Mouse (Mus musculus) testis, postnatal 14 days (tissue): ENCODE measurements around the gene Tnfrsf14.

Source experiments
- DNase-seq: peaks from one replicate; pipeline ENCODE4 v3.0.0; 2021; ENCODE audit warnings: low spot score

Tnfrsf14 gene

GRCm38 (mm10) chr4:154914707-154915106 lies 13.7 kb downstream of the Tnfrsf14 start:
- no peak for DNase-seq

GRCm38 (mm10) chr4:154914252-154914651 lies 14.1 kb downstream of the Tnfrsf14 start:
- DNase-seq = no peak

DNA sequence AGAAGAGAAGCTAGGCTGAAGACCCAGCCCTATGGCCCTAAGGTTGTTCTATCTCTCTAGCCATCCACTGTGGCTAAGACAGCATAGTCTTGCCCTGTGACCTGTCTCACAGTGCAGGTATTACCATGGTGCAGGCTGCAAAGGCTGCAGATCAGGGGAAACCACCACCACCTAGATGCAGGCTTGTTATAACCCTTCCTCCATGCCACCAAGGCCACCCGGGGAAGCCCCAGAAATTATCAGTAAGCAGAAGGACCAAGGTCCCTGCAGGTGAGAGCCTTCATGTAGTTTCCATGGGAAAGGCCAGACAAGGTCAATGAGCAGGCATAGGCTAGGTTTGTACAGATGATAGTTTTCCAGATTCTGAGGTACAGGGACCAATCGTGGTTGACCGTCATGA lies 14.5 kb downstream of the Tnfrsf14 start:
- DNase-seq = no peak

- DNase-seq = no peak
Observed at GRCm38 (mm10) chr4:154911644-154912043, 16.7 kb downstream of the Tnfrsf14 start.

GRCm38 (mm10) chr4:154910606-154911522 lies 17.5 kb downstream of the Tnfrsf14 start:
- no peak for DNase-seq

DNA sequence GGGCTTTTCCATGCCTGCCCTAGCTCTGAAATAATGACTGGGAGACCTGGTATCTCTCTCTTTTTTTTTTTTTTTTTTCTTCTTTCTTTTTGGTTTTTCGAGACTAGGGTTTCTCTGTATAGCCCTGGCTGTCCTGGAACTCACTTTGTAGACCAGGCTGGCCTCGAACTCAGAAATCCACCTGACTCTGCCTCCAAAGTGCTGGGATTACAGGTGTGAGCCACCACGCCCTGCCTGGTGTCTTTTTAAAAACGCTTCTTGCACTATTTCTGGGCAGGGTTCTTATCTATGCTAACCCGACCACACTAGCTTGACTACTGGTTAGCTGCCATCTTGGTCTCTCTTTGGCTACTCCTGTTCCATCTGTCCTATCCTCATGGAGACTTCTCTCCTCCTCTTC lies 19.9 kb downstream of the Tnfrsf14 start:
- no peak for DNase-seq

- no peak for DNase-seq
Observed at GRCm38 (mm10) chr4:154907833-154908232, 20.5 kb downstream of the Tnfrsf14 start.

GRCm38 (mm10) chr4:154904185-154905071 lies 23.9 kb downstream of the Tnfrsf14 start:
- DNase-seq = peak; percentile 74

DNA sequence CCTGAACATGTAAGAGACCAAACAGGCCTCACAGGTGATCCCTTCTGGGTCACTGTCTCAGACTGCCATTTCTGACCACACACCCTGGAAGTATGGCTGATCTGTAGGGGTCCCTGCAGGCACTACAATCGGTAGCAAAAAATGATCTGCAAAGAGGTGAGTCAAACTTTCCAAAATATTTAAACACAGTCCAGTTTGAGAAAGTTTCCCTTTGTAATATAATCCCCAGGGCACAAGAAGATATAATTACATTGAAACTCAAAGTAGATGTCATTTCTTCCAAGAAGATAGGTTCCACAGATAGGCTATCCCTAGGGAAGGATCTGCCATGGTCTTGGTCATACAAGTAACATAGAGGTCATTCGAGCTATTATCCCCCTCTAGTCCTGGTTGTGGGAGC lies 26.0 kb downstream of the Tnfrsf14 start:
- no peak for DNase-seq

DNA sequence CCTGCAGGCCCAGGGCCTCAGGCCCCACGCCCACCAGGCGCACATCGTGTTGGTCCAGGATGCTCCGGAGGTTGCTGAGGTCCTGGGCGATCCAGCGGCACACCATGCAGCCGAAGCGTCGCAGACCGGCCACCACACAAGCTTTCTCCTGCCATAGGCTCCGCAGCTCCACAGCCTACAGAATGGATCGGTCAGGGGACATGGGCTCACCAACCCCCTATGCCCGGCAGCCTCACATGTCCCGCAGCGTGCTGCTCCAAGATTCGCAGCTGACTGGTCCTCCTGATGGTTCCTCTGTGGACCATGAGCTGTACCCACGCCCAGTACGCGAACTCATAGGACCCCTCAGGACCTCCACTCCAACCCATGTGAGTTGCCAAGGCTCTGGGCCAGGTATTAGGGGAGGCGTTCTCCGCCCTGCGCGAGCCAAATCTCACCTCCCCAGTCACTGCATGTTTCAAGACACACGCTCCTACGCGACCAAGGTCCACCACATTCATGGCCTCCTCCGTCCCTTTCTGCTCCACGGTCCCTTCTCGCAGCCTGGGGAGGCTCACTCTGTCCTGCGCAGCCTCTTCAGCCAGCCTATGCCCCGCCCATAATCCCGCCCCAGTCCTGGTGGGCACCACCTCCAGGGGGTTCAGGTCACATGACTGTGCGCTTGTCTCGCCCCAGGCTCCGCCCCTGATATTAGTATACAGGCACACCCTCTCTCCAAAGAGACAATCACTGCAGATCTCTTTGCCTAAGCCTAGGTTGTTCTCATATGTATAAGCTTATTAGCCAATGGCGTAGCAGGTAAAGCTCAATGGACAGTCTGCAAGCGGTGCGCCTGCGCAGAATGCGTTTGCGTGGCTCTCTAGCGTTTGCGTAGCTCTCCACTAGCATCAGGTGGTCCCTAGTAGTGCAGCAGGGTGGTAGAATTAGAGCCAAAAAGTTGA lies 29.6 kb downstream of the Tnfrsf14 start, which contains the start of gene Fam213b:
TSS of gene Fam213b (minus strand) at position 630 of the 941 bp plus-strand sequence.
- peak; percentile 60 for DNase-seq

GRCm38 (mm10) chr4:154897676-154898465 lies 30.5 kb downstream of the Tnfrsf14 start:
- DNase-seq = no peak

DNA sequence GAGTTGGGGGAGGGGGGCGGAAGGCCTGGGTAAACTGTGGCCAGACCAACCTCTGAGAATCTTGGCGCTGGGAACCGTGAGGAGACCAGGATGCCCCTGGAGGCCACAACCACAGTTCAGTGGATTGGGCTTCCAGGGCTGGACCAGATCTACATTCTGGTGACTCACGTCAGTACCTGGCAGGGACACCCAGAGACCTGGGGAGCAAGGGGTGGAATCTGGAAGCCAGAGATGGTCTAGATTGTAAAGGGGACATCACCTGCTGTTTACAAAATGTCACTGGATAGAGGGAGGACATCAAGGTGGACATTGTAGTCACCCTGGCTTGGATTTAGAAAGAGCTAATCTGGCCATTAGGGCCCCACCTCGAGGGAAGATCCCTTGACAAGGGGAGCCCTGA lies 32.8 kb downstream of the Tnfrsf14 start:
- DNase-seq = no peak

GRCm38 (mm10) chr4:154890887-154891286 lies 37.5 kb downstream of the Tnfrsf14 start:
- DNase-seq = no peak

DNA sequence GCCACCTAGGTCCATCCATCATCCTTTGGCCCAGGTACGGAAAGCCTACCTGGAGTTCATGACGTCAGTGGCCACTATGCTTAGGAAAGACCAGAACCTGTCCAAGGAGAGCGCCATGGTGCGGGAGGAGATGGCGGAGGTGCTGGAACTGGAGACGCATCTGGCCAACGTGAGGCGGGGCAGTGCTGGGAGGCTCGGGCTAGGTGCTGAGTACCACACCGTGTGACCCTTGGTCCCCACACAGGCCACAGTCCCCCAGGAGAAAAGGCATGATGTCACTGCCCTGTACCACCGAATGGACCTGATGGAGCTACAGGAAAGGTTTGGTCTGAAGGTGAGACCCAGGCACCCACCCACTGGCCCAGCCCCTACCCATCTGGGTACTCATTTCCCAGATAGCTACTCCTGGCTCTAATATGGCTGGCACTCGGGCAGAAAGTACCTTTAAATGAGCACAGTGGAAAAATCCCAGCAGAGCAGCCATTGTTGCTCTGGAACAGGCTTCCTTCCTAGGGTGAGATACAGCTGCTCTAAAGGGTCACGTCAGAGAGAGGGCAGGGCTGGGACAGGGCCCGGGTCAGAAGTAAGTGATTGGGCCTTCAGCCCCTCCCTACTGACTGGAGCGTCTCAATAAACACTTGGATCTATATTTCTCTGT lies 40.6 kb downstream of the Tnfrsf14 start:
- DNase-seq = no peak

GRCm38 (mm10) chr4:154886876-154887592 lies 41.3 kb downstream of the Tnfrsf14 start:
- DNase-seq = no peak

- no peak for DNase-seq
Observed at GRCm38 (mm10) chr4:154885416-154885815, 42.9 kb downstream of the Tnfrsf14 start.

DNA sequence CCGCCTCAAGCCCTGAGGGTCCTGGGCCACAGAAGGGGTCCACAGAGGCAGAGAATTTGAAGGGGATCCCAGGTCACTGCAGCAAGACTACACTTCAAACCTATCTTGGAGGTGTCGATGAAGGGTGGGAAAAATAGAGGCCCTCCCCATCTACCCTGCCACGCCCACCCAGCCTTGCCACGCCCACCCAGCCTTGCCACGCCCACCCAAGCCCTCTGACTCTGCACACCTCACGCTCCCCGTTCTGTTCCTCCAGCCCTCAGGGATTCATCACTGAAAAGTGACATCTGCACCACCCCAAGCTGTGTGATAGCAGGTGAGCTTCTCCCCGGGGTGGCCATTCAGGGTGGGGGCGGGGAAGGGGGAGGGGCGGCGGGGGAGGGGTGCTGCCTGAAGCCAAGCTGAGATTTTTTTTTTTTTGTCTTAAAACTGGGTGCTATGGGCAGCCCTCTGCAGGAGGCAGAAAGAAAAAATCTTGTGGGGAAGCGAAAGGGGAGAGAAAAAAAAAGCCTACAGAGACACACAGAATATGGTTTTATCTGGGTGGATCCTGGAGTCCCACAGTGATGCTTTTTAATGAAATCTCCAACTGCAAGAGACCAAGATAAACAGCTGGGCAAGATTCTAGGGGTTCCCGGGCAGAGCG lies 46.2 kb downstream of the Tnfrsf14 start:
- DNase-seq = no peak

GRCm38 (mm10) chr4:154880730-154881129 lies 47.6 kb downstream of the Tnfrsf14 start:
- DNase-seq = no peak
